In genomic region chr10:77509403-77510187, GRCm38 (mm10) we compare ENCODE assay signal across 8 mouse cellular contexts. TPM values are rescaled to one million over a fixed set of nuclear protein-coding genes. Genes with fewer than 3 reads are reported as not detected.
DNase-seq lines count a peak whose midpoint lies in the region; ATAC-seq and TF ChIP-seq lines count a peak whose summit lies in the region.

No protein-coding gene starts in this region.

- H3K27ac ChIP-seq in heart, embryonic 16.5 days (ENCODE audit: low read length): peak overlapping the region; percentile 30; the same call in 1 of the 2 replicates
- H3K27ac ChIP-seq in thymus, adult 2 months (ENCODE audit: control insufficient read depth, insufficient read depth, low read length): no peak overlapping the region

- no peaks in the 10 kb centered on the region for H3K27me3 ChIP-seq in heart, embryonic 16.5 days (ENCODE audit: control insufficient read depth, insufficient read depth, low read length)
- no peaks in the 10 kb centered on the region for H3K27me3 ChIP-seq in thymus, adult 2 months (ENCODE audit: control insufficient read depth, insufficient read depth, low read length)

- peak; percentile 86 for ATAC-seq in heart, embryonic 16.5 days (replicated peaks; ENCODE audit: extremely low read depth, insufficient read depth, low FRiP score)
- peak; percentile 61; the same call in 1 of the 2 replicates for ATAC-seq in neutrophil, adult 5-6 weeks (ENCODE audit: extremely low read depth, insufficient number of reproducible peaks, low FRiP score, poor library complexity, severe bottlenecking)

- WGBS in heart, embryonic 16.5 days: 48% methylated on average over 12 of the region's 12 CpGs
- 77% methylated on average over 12 of the region's 12 CpGs for WGBS in thymus, adult 2 months

- peaks cover 6% of the 10 kb centered on the region for H3K4me1 ChIP-seq in heart, embryonic 16.5 days (ENCODE audit: control insufficient read depth, insufficient read depth, low read length)
- H3K4me1 ChIP-seq in thymus, adult 2 months (replicated peaks; ENCODE audit: control insufficient read depth, insufficient read depth, low read length): peaks cover 6% of the 10 kb centered on the region; the same call in 1 of the 2 replicates

- TF ChIP-seq CTCF in thymus, adult 2 months (IDR thresholded peaks at IDR 0.05; ENCODE audit: borderline replicate concordance, control insufficient read depth, extremely low read depth, insufficient read depth, low read length, poor library complexity): peak; percentile 91

- DNase-seq in CD8-positive naive resting alpha-beta T cell, adult 2 months (ENCODE audit: low read depth in 2 of 2, low spot score in 2 of 2): peak; percentile 64 to 75
- DNase-seq in c-Kit-positive CD71-negative TER-119-negative erythroid progenitor cells, embryonic 14.5 days (ENCODE audit: low read depth): peak; percentile 78
- DNase-seq in fibroblast of lung, adult 2 months (ENCODE audit: low read depth): peak; percentile 59
- DNase-seq in kidney, postnatal 14 days: peak; percentile 89
- DNase-seq in lung, adult 18-20 months: peak; percentile 73 to 81
- DNase-seq in thymus, adult 2 months: peak; percentile 85

- no peaks in the 10 kb centered on the region for H3K9me3 ChIP-seq in heart, embryonic 16.5 days (replicated peaks; ENCODE audit: control insufficient read depth, low read length)

- H3K4me3 ChIP-seq in heart, embryonic 16.5 days (ENCODE audit: low read length): no peak overlapping the region
- no peak overlapping the region for H3K4me3 ChIP-seq in thymus, adult 2 months (ENCODE audit: control insufficient read depth, insufficient read depth, low read length)

- H3K4me2 ChIP-seq in heart, embryonic 16.5 days (ENCODE audit: low read depth, low read length): no peak overlapping the region

- H3K36me3 ChIP-seq in heart, embryonic 16.5 days (ENCODE audit: control insufficient read depth, insufficient read depth): peaks cover 23% of the 10 kb centered on the region
- peaks cover 10% of the 10 kb centered on the region for H3K36me3 ChIP-seq in thymus, adult 2 months (ENCODE audit: control insufficient read depth, insufficient read depth, low read length)

- no peak for TF ChIP-seq POLR2A in thymus, adult 2 months (IDR thresholded peaks at IDR 0.05; ENCODE audit: control insufficient read depth, extremely low read depth, insufficient read depth, low read length, poor library complexity)

- no peak overlapping the region for H3K9ac ChIP-seq in heart, embryonic 16.5 days (ENCODE audit: low read length)

RNA-seq across cellular contexts. Expression of gene Fam207a, which starts 6.0 kb away (rescaled TPM):
- polyA plus RNA-seq in heart, embryonic 16.5 days (2015; fragmentation: Nextera tagmentation; extraction: Ambion mirVana): 23.2 and 24.5 TPM in 2 replicates
- 23.3 and 29.5 TPM in 2 replicates for total RNA-seq in neutrophil, adult 5-6 weeks (2017)
- polyA plus RNA-seq in thymus, adult 2 months (2012; rRNA removed): 49.1 and 52.4 TPM in 2 replicates

RNA-seq across cellular contexts. Expression of gene Itgb2, which starts 20.5 kb away (rescaled TPM):
- 4.7 and 8.7 TPM in 2 replicates for polyA plus RNA-seq in heart, embryonic 16.5 days (2015; fragmentation: Nextera tagmentation; extraction: Ambion mirVana)
- total RNA-seq in neutrophil, adult 5-6 weeks (2017): 452 and 473 TPM in 2 replicates
- 304 and 334 TPM in 2 replicates for polyA plus RNA-seq in thymus, adult 2 months (2012; rRNA removed)

Comparison
In these comparisons a context has a peak if more than half of its experiments do, and no peak if none do; other contexts are left out.
1. RNA of gene Itgb2, which starts 20.5 kb away (polyA plus RNA-seq): 304 to 334 TPM in thymus, adult 2 months; 4.7 to 8.7 TPM in heart, embryonic 16.5 days; every median in the first group is over 10 times any median in the second.
2. Peak in every context shown above with its lines, with median percentiles within 50 percentile points of each other: DNase-seq.